Mouse (Mus musculus) layer of hippocampus, adult 2 months (tissue): Measurements from ENCODE around the gene Akt3. TPM values are rescaled to one million over a fixed set of nuclear protein-coding genes. Genes with fewer than 3 reads are reported as not detected.

ENCODE experiments used
- DNase-seq, 2 experiments: peaks; one replicate each; pipeline ENCODE4 v3.0.0; 2022; ENCODE audit warnings: low spot score in 2 of 2
- H3K27ac ChIP-seq: fragments of 200-600 bp; 2 replicates; pipeline ENCODE4 v1.8.1; 2022
- H3K4me3 ChIP-seq: fragments of 200-600 bp; 2 replicates; pipeline ENCODE4 v1.8.1; 2022; ENCODE audit warnings: mild to moderate bottlenecking
- CTCF ChIP-seq: fragments of 200-600 bp; conservative IDR thresholded peaks from 2 replicates; pipeline ENCODE4 v1.8.1; 2022; ENCODE audit warnings: antibody characterized with exemption, mild to moderate bottlenecking, moderate library complexity
- total RNA-seq, 2 experiments: library from RNA; stranded (reverse); gene quantifications; 2 replicates each; pipeline ENCODE4 v1.2.3; 2021

Gene Akt3
- total RNA-seq, 2 experiments from 2014 or later, result 253 to 255 TPM

- no peak for TF ChIP-seq CTCF
- no peak for DNase-seq
- no peak overlapping the region for H3K4me3 ChIP-seq
- peak overlapping the region; percentile 15; the same call in 1 of the 2 replicates for H3K27ac ChIP-seq
Observed at GRCm38 (mm10) chr1:177031196-177031595, 226.8 kb downstream of the Akt3 start.

GRCm38 (mm10) chr1:177030669-177031068 lies 227.3 kb downstream of the Akt3 start:
- TF ChIP-seq CTCF, result no peak
- Histone ChIP-seq H3K27ac (peak overlapping the region; percentile 15; the same call in 1 of the 2 replicates), H3K4me3 (no peak overlapping the region)
- no peak for DNase-seq

GRCm38 (mm10) chr1:177029032-177029431 lies 229.0 kb downstream of the Akt3 start:
- no peak for DNase-seq
- Histone ChIP-seq H3K4me3 (no peak overlapping the region), H3K27ac (peak overlapping the region; percentile 86)
- TF ChIP-seq CTCF, result no peak

- Histone ChIP-seq H3K27ac (peak overlapping the region; percentile 86), H3K4me3 (no peak overlapping the region)
- 0 out of 2 replicates have a peak, but pooled peaks have one; percentile 7 for TF ChIP-seq CTCF
- DNase-seq, result no peak
Observed at GRCm38 (mm10) chr1:177027706-177028105, 230.3 kb downstream of the Akt3 start.

GRCm38 (mm10) chr1:177022751-177023150 lies 235.3 kb downstream of the Akt3 start:
- no peak for DNase-seq
- Histone ChIP-seq H3K4me3 (no peak overlapping the region), H3K27ac (peak overlapping the region; percentile 61)
- TF ChIP-seq CTCF, result peak; percentile 37

GRCm38 (mm10) chr1:177019668-177020067 lies 238.3 kb downstream of the Akt3 start:
- no peak for TF ChIP-seq CTCF
- Histone ChIP-seq H3K27ac (no peak overlapping the region), H3K4me3 (no peak overlapping the region)
- no peak for DNase-seq

GRCm38 (mm10) chr1:177018750-177019149 lies 239.3 kb downstream of the Akt3 start:
- Histone ChIP-seq H3K4me3 (no peak overlapping the region), H3K27ac (peak overlapping the region; percentile 19; the same call in 1 of the 2 replicates)
- DNase-seq, result no peak
- TF ChIP-seq CTCF, result no peak

- no peak for DNase-seq
- TF ChIP-seq CTCF, result no peak
- Histone ChIP-seq H3K27ac (peak overlapping the region; percentile 80; the same call in 1 of the 2 replicates), H3K4me3 (no peak overlapping the region)
Observed at GRCm38 (mm10) chr1:177016729-177017128, 241.3 kb downstream of the Akt3 start.

GRCm38 (mm10) chr1:177015917-177016316 lies 242.1 kb downstream of the Akt3 start:
- no peak for DNase-seq
- Histone ChIP-seq H3K4me3 (no peak overlapping the region), H3K27ac (peak overlapping the region; percentile 80)
- no peak for TF ChIP-seq CTCF

- Histone ChIP-seq H3K27ac (peak overlapping the region; percentile 80), H3K4me3 (no peak overlapping the region)
- TF ChIP-seq CTCF, result no peak
- DNase-seq, result no peak
Observed at GRCm38 (mm10) chr1:177014921-177015439, 243.0 kb downstream of the Akt3 start.

- TF ChIP-seq CTCF, result no peak
- DNase-seq, result no peak
Observed at GRCm38 (mm10) chr1:177014346-177014745, 243.7 kb downstream of the Akt3 start.

GRCm38 (mm10) chr1:177013776-177014175 lies 244.2 kb downstream of the Akt3 start:
- no peak for TF ChIP-seq CTCF
- Histone ChIP-seq H3K4me3 (no peak overlapping the region), H3K27ac (peak overlapping the region; percentile 80)
- DNase-seq, result no peak

More at GRCm38 (mm10) chr1:177014346-177014745, 243.7 kb downstream of the Akt3 start:
- Histone ChIP-seq H3K4me3 (no peak overlapping the region), H3K27ac (peak overlapping the region; percentile 80)

GRCm38 (mm10) chr1:177013313-177013712 lies 244.7 kb downstream of the Akt3 start:
- Histone ChIP-seq H3K4me3 (no peak overlapping the region), H3K27ac (peak overlapping the region; percentile 80)
- no peak for DNase-seq
- TF ChIP-seq CTCF, result no peak

GRCm38 (mm10) chr1:177012774-177013173 lies 245.2 kb downstream of the Akt3 start:
- TF ChIP-seq CTCF, result no peak
- Histone ChIP-seq H3K27ac (no peak overlapping the region), H3K4me3 (no peak overlapping the region)
- no peak for DNase-seq

- no peak for TF ChIP-seq CTCF
- no peak for DNase-seq
- Histone ChIP-seq H3K27ac (0 out of 2 replicates have a peak overlapping the region, but pooled peaks have one; percentile 32), H3K4me3 (no peak overlapping the region)
Observed at GRCm38 (mm10) chr1:177011688-177012087, 246.3 kb downstream of the Akt3 start.
